Mouse (Mus musculus): ENCODE measurements around the gene Rmnd1.

DNA sequence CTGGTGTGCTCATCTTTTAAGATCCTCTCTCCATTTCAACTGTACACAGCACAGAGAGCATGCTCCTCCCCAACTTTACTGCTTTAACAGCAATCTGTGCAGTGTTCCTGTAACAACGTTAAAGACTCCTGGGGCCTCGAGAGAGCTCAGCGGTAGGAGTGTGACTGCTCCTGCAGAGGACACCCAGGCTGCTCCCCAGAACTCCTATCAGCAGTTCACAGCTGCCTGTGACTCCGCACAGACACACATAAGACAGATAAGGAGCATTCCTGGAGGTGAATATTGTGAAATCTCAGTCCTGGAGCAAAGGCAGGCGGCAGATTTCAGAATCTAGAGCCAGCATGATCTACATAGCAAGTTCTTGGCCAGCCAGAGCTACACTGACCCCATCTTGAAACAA is 26.7 kb downstream of the Rmnd1 start:
- TF ChIP-seq POLR2A (IDR thresholded peaks at IDR 0.05; ENCODE audit: borderline replicate concordance, low read depth, low read length) (no peak), CTCF (IDR thresholded peaks at IDR 0.05; ENCODE audit: low read depth, low read length) (no peak)
